ENCODE assay signal across 8 mouse cellular contexts in genomic region chr1:86434439-86435201, GRCm38 (mm10). TPM values are rescaled to one million over a fixed set of nuclear protein-coding genes. Genes with fewer than 3 reads are reported as not detected.
DNase-seq lines count a peak whose midpoint lies in the region; ATAC-seq and TF ChIP-seq lines count a peak whose summit lies in the region.

No protein-coding gene starts in this region.

- ATAC-seq in forebrain, embryonic 15.5 days (replicated peaks): peak; percentile 92
- ATAC-seq in lung, embryonic 14.5 days (ENCODE audit: insufficient read depth): peak; percentile 92

- H3K9ac ChIP-seq in forebrain, embryonic 15.5 days (replicated peaks): peak overlapping the region; percentile 72
- peak overlapping the region; percentile 84 for H3K9ac ChIP-seq in lung, embryonic 14.5 days

- peaks cover 35% of the 10 kb centered on the region for H3K4me1 ChIP-seq in forebrain, embryonic 15.5 days
- H3K4me1 ChIP-seq in lung, embryonic 14.5 days (ENCODE audit: insufficient read depth): peaks cover 11% of the 10 kb centered on the region
- H3K4me1 ChIP-seq in olfactory bulb, adult 2 months (ENCODE audit: control insufficient read depth, insufficient read depth, low read length): peaks cover 23% of the 10 kb centered on the region
- peaks cover 23% of the 10 kb centered on the region for H3K4me1 ChIP-seq in thymus, adult 2 months (replicated peaks; ENCODE audit: control insufficient read depth, insufficient read depth, low read length)

- peak overlapping the region; percentile 49 for H3K4me3 ChIP-seq in forebrain, embryonic 15.5 days
- peak overlapping the region; percentile 48 for H3K4me3 ChIP-seq in layer of hippocampus, adult 2 months
- peak overlapping the region; percentile 44 for H3K4me3 ChIP-seq in lung, embryonic 14.5 days (ENCODE audit: low read depth, low read length)
- H3K4me3 ChIP-seq in olfactory bulb, adult 2 months (ENCODE audit: insufficient read depth, low read depth, low read length): peak overlapping the region; percentile 50
- peak overlapping the region; percentile 58 for H3K4me3 ChIP-seq in thymus, adult 2 months (ENCODE audit: control insufficient read depth, insufficient read depth, low read length)

- H3K27ac ChIP-seq in forebrain, embryonic 15.5 days (replicated peaks): peak overlapping the region; percentile 99
- peak overlapping the region; percentile 100 for H3K27ac ChIP-seq in layer of hippocampus, adult 2 months
- H3K27ac ChIP-seq in lung, embryonic 14.5 days (ENCODE audit: low read depth): peak overlapping the region; percentile 99
- H3K27ac ChIP-seq in olfactory bulb, adult 2 months (ENCODE audit: insufficient read depth, low read depth, low read length): peak overlapping the region; percentile 100
- H3K27ac ChIP-seq in thymus, adult 2 months (ENCODE audit: control insufficient read depth, insufficient read depth, low read length): peak overlapping the region; percentile 15; the same call in 1 of the 2 replicates

- no peaks in the 10 kb centered on the region for H3K27me3 ChIP-seq in forebrain, embryonic 15.5 days
- no peaks in the 10 kb centered on the region for H3K27me3 ChIP-seq in lung, embryonic 14.5 days (ENCODE audit: insufficient read depth, low read length)
- H3K27me3 ChIP-seq in thymus, adult 2 months (ENCODE audit: control insufficient read depth, insufficient read depth, low read length): no peaks in the 10 kb centered on the region

- peak overlapping the region; percentile 81 for H3K4me2 ChIP-seq in forebrain, embryonic 15.5 days (replicated peaks)
- H3K4me2 ChIP-seq in lung, embryonic 14.5 days: peak overlapping the region; percentile 85

- no peak for TF ChIP-seq CTCF in layer of hippocampus, adult 2 months (conservative IDR thresholded peaks at IDR 0.05)
- no peak for TF ChIP-seq CTCF in lung, embryonic 14.5 days (IDR thresholded peaks at IDR 0.05; ENCODE audit: low read depth)
- no peak for TF ChIP-seq CTCF in olfactory bulb, adult 2 months (IDR thresholded peaks at IDR 0.05; ENCODE audit: insufficient read depth, low read depth, low read length)
- TF ChIP-seq CTCF in thymus, adult 2 months (IDR thresholded peaks at IDR 0.05; ENCODE audit: borderline replicate concordance, control insufficient read depth, extremely low read depth, insufficient read depth, low read length, poor library complexity): peak; percentile 46; the same call in 1 of the 2 replicates

- DNase-seq in ES-CJ7 (ENCODE audit: low read depth, low spot score): peak; percentile 99
- peak; percentile 92 for DNase-seq in cerebellum, adult 11 months
- peak; percentile 99 for DNase-seq in heart, postnatal 36 days
- peak; percentile 98 to 99 for DNase-seq in layer of hippocampus, adult 2 months (ENCODE audit: low spot score in 2 of 2)
- DNase-seq in lung, embryonic 14.5 days: peak; percentile 100
- peak; percentile 95 for DNase-seq in thymus, adult 2 months

- H3K9me3 ChIP-seq in forebrain, embryonic 15.5 days: no peaks in the 10 kb centered on the region
- H3K9me3 ChIP-seq in lung, embryonic 14.5 days (ENCODE audit: low read depth, low read length): no peaks in the 10 kb centered on the region

- WGBS in forebrain, embryonic 15.5 days: 2% methylated on average over 46 of the region's 46 CpGs
- WGBS in lung, embryonic 14.5 days: 4% methylated on average over 45 of the region's 46 CpGs
- whole genome bisulfite sequencing in olfactory bulb, adult 2 months: 1% methylated on average over 45 of the region's 46 CpGs
- 9% methylated on average over 46 of the region's 46 CpGs for WGBS in thymus, adult 2 months

- no peaks in the 10 kb centered on the region for H3K36me3 ChIP-seq in forebrain, embryonic 15.5 days
- no peaks in the 10 kb centered on the region for H3K36me3 ChIP-seq in lung, embryonic 14.5 days (ENCODE audit: insufficient read depth)
- no peaks in the 10 kb centered on the region for H3K36me3 ChIP-seq in thymus, adult 2 months (ENCODE audit: control insufficient read depth, insufficient read depth, low read length)

- TF ChIP-seq POLR2A in olfactory bulb, adult 2 months (IDR thresholded peaks at IDR 0.05; ENCODE audit: insufficient read depth, low read depth, low read length): peak; percentile 80
- TF ChIP-seq POLR2A in thymus, adult 2 months (IDR thresholded peaks at IDR 0.05; ENCODE audit: control insufficient read depth, extremely low read depth, insufficient read depth, low read length, poor library complexity): peak; percentile 50; the same call in 1 of the 2 replicates

- intact Hi-C loops in heart, postnatal 36 days (cut with DNase I): loop anchor here (5.0 kb wide), 1 partner anchor 148 kb away; the partner anchor contains the start of genes Cops7b and Pde6d

RNA-seq across cellular contexts. Expression of gene Tex44, which starts 8.5 kb away (rescaled TPM):
- polyA plus RNA-seq in forebrain, embryonic 15.5 days (2015; fragmentation: Nextera tagmentation; extraction: Ambion mirVana): not detected in 2 replicates
- not detected for total RNA-seq in heart, postnatal 36 days (2021)
- total RNA-seq in layer of hippocampus, adult 2 months (2021): not detected
- not detected in 2 replicates for polyA plus RNA-seq in lung, embryonic 14.5 days (2014; fragmentation: Nextera tagmentation; extraction: Ambion mirVana)
- not detected in 2 replicates for polyA plus RNA-seq in olfactory bulb, adult 2 months (2012; ENCODE audit: insufficient read depth, insufficient read length, low replicate concordance, missing spikeins)
- 0.74 and 1.2 TPM in 2 replicates for polyA plus RNA-seq in thymus, adult 2 months (2012; rRNA removed)

RNA-seq across cellular contexts. Expression of gene Nmur1, which starts 8.6 kb away (rescaled TPM):
- 0.18 TPM in 1 of 2 replicates, not detected in the other for polyA plus RNA-seq in forebrain, embryonic 15.5 days (2015; fragmentation: Nextera tagmentation; extraction: Ambion mirVana)
- not detected for total RNA-seq in heart, postnatal 36 days (2021)
- total RNA-seq in layer of hippocampus, adult 2 months (2021): not detected
- polyA plus RNA-seq in lung, embryonic 14.5 days (2014; fragmentation: Nextera tagmentation; extraction: Ambion mirVana): not detected in 2 replicates
- not detected in 2 replicates for polyA plus RNA-seq in olfactory bulb, adult 2 months (2012; ENCODE audit: insufficient read depth, insufficient read length, low replicate concordance, missing spikeins)
- polyA plus RNA-seq in thymus, adult 2 months (2012; rRNA removed): 0.44 and 0.64 TPM in 2 replicates

Comparison
In these comparisons a context has a peak if more than half of its experiments do, and no peak if none do; other contexts are left out.
1. Peak in every context shown above with its lines: DNase-seq, ATAC-seq, H3K4me3 ChIP-seq and H3K27ac ChIP-seq.
2. H3K27ac ChIP-seq: peak in every context shown above with its lines; median percentile 100 in layer of hippocampus, adult 2 months; 100 in olfactory bulb, adult 2 months; 99 in forebrain, embryonic 15.5 days; 99 in lung, embryonic 14.5 days; 15 in thymus, adult 2 months.